Mouse (Mus musculus) forebrain, embryonic 14.5 days (tissue): ENCODE measurements around the gene Cdc37l1. TPM values are rescaled to one million over a fixed set of nuclear protein-coding genes. Genes with fewer than 3 reads are reported as not detected.
A peak's percentile ranks its signal among the peaks of the same experiment; 100 is the strongest.

Source experiments
- ATAC-seq: fragments of 200-750 bp; cut with Nextera tagmentation; 2 replicates; pipeline ENCODE4 v1.8.0; 2017; ENCODE audit warnings: mild to moderate bottlenecking, moderate library complexity
- DNase-seq: peaks from one replicate; pipeline ENCODE4 v3.0.0-alpha.2; 2015; ENCODE audit warnings: low spot score
- H3K27ac ChIP-seq: fragments of 300-500 bp; sonication (generic); 2 replicates; pipeline ENCODE4 v1.5.1; 2014; ENCODE audit warnings: low read depth, mild to moderate bottlenecking, control low read depth, low read length, moderate library complexity
- H3K27me3 ChIP-seq: fragments of 300-500 bp; sonication (generic); replicated peaks from 2 replicates; pipeline ENCODE4 v1.6.1; 2014; ENCODE audit warnings: low read length, control low read depth, mixed read lengths; ENCODE audit not compliant: control insufficient read depth, insufficient read depth
- H3K36me3 ChIP-seq: fragments of 300-500 bp; sonication (generic); 2 replicates; pipeline ENCODE4 v1.6.1; 2014; ENCODE audit warnings: low read length, control low read depth; ENCODE audit not compliant: control insufficient read depth, insufficient read depth
- H3K4me1 ChIP-seq: fragments of 300-500 bp; sonication (generic); 2 replicates; pipeline ENCODE4 v1.6.1; 2014; ENCODE audit warnings: antibody characterized with exemption, low read length, control low read depth; ENCODE audit not compliant: control insufficient read depth, insufficient read depth
- H3K4me2 ChIP-seq: fragments of 300-500 bp; sonication (generic); 2 replicates; pipeline ENCODE4 v1.6.1; 2014; ENCODE audit warnings: mild to moderate bottlenecking, control low read depth, low read length
- H3K4me3 ChIP-seq: fragments of 300-500 bp; sonication (generic); 2 replicates; pipeline ENCODE4 v1.5.1; 2014; ENCODE audit warnings: low read depth, low read length, control low read depth
- H3K9ac ChIP-seq: fragments of 300-500 bp; sonication (generic); 2 replicates; pipeline ENCODE4 v1.6.1; 2014; ENCODE audit warnings: mild to moderate bottlenecking, low read length, control low read depth, moderate library complexity
- H3K9me3 ChIP-seq: fragments of 300-500 bp; sonication (generic); replicated peaks from 2 replicates; pipeline ENCODE4 v1.6.1; 2016; ENCODE audit warnings: low read length, control low read depth, mixed read lengths; ENCODE audit not compliant: control insufficient read depth
- WGBS: fragments of 180-500 bp; shearing (Covaris S2); extraction: QIAGEN DNeasy Blood & Tissue Kit; methylation state at CpG from one replicate; pipeline ENCODE4 v1.1.7; 2014; 5-methylcytosine and 5-hydroxymethylcytosine counted together
- polyA plus RNA-seq: library from polyadenylated mRNA; unstranded; fragments of >200 nt; fragmentation: Nextera tagmentation; extraction: Ambion mirVana; gene quantifications from 2 replicates; pipeline ENCODE4 v1.2.1, GENCODE M21; 2014

Cdc37l1 gene
- polyA plus RNA-seq, 1 experiment from 2014 or later, result 42.0 TPM

DNA sequence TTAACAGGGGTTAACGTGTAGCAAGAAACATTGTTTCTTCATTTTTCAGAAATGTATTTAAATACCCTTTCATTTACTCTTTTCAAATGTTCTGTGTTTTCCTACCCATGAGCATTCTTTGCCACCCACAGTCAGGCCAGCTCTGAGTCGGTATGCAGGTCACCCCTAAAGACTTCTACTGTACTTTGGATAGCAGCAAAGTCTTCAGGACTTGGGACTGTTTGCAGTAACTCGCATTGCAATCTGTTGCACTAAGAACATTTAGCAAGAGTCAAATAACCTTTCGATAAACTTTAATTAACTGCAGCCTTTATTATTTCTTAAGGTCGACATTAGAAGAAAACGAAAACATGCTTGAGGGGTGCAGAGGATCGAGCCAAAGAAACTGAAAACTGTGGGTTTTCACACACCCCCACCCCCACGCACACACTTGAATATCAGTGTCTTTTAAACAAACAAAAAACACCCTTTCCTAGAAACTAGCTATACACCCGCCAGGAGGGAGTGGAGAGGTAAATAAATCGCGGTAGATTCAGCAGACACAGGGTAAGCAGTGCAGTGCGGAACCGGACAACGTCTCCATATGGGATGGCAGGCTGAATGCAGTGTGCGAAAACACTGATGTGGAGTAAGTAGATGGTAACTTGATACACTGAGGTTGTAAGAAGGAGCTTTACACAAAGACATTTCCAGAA lies 56.0 kb downstream of the Cdc37l1 start:
- H3K9ac ChIP-seq, result peak overlapping the region; percentile 43; the same call in 1 of the 2 replicates
- no peaks in the 10 kb centered on the region for H3K27me3 ChIP-seq
- H3K9me3 ChIP-seq, result no peaks in the 10 kb centered on the region
- H3K4me3 ChIP-seq, result peak overlapping the region; percentile 81
- 38% methylated on average over 15 of the region's 15 CpGs for WGBS
- no peak for ATAC-seq
- no peak for DNase-seq
- no peak overlapping the region for H3K27ac ChIP-seq
- no peaks in the 10 kb centered on the region for H3K36me3 ChIP-seq
- H3K4me1 ChIP-seq, result peaks cover 14% of the 10 kb centered on the region
- H3K4me2 ChIP-seq, result peak overlapping the region; percentile 69

DNA sequence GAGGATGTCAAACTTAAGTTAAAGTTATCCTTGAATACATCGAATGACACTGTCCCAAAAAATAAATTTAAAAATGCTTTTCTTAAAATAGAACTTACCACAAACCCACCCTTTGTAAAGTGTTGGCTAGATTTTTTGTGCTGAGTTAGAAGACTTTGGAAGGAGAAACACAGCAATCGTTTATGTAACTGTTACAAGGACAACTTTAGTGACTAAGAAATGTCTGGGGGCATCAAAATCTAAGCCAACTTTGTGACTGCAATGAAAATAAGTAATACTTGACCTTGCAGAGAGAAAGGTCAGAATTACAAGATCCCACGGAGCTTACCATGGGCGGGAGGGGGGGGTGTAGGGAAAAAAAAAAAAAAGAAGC lies 56.8 kb downstream of the Cdc37l1 start:
- Histone ChIP-seq H3K4me1 (peaks cover 14% of the 10 kb centered on the region), H3K9me3 (no peaks in the 10 kb centered on the region), H3K27me3 (no peaks in the 10 kb centered on the region), H3K9ac (peak overlapping the region; percentile 95), H3K36me3 (no peaks in the 10 kb centered on the region), H3K4me3 (peak overlapping the region; percentile 81), H3K27ac (peak overlapping the region; percentile 77; the same call in 1 of the 2 replicates), H3K4me2 (peak overlapping the region; percentile 69)
- 29% methylated on average over 4 of the region's 4 CpGs for WGBS
- ATAC-seq (no peak), DNase-seq (no peak)

DNA sequence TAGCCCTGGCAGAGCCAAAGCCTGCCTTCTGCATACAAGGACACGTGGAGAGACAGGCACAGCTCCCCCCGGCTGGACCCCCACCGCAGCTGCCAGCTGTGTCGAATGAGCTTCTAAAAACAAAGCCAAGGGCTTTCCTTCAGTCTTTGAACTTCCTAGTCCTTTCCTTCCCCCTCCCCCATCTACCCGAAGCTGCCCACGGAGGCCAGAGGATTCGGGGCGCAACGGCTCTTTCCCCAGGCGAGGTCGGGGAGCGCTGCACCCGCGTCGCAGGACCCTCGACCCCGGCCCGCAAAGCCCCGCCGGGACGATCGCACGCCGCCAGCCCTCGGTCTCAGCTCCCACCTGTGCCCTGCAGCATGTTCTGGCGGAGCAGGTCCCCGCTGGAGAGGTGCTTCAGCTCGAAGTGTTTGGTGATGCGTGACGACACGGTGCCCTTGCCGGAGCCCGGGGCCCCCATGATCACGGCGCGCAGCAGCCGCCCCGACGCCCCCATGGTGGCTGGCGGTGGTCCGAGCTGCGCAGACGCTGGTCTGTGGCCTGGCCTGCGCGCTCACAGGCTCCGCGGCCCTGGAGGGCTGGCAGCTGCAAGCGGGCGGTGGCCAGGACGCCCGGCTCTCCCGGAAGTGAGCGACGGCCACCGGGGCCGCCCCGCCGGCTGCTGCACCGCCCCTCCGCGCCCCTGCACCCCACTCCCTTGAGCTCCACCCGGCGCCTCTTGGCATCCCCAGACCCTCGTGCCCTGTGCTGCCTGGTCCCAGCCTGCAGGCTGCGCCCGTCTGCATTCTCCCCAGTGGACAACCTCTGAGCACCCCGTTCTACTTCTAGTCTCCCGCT lies 57.4 kb downstream of the Cdc37l1 start, which contains the start of gene Ak3:
Gene Ak3 (minus strand): TSS at position 628 of the 837 bp plus-strand sequence.
- WGBS, result 1% methylated on average over 58 of the region's 68 CpGs

DNA sequence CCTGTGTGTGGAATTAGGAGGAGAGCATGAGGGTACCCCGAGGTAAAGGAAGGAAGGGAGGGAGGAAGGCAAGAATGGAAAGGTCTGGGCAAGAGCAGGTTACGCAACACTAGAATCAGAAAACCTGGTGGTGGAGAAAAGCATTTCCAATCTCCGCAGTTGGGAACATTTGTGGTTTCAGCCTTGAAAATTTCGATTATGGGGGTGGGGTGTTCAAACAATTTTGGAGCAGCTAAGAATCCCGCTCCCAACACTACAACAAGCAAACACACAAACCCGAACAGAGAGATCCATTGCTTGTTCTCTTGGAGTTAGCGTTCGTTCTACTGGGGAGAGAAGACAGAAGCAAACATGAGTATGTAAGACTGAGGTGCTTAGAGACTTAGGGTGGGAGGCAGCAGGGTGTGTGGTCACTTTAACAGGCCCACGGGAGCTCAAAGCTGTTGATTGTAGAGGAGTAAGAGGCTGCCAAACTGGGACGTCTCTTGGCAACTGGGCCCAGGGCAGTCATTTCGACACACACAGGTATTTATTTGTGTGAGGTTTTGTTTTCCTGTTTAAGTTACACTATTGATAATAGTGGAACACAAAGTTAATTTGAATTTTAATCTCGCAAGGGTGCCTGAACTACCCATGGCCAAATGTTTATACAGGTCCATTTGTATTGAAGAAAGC lies 59.4 kb downstream of the Cdc37l1 start:
- Histone ChIP-seq H3K36me3 (no peaks in the 10 kb centered on the region), H3K9me3 (no peaks in the 10 kb centered on the region), H3K4me2 (no peak overlapping the region), H3K9ac (no peak overlapping the region), H3K4me1 (peaks cover 9% of the 10 kb centered on the region; the same call in 1 of the 2 replicates), H3K4me3 (no peak overlapping the region), H3K27ac (no peak overlapping the region), H3K27me3 (no peaks in the 10 kb centered on the region)
- no peak for DNase-seq
- WGBS, result 73% methylated on average over 12 of the region's 12 CpGs
- no peak for ATAC-seq

More for the DNA sequence above, 57.4 kb downstream of the Cdc37l1 start, which contains the start of gene Ak3:
- peak within 1 kb of the TSS; percentile 95 for H3K9ac ChIP-seq
- DNase-seq, result peak; percentile 73
- H3K4me2 ChIP-seq, result peak within 1 kb of the TSS; percentile 69
- peak within 1 kb of the TSS; percentile 81 for H3K4me3 ChIP-seq
- H3K27ac ChIP-seq, result peak within 1 kb of the TSS; percentile 77
- peak; percentile 90 for ATAC-seq
- H3K36me3 ChIP-seq, result no peaks in the 10 kb centered on the region
- peaks cover 14% of the 10 kb centered on the region for H3K4me1 ChIP-seq
- no peaks in the 10 kb centered on the region for H3K9me3 ChIP-seq
- no peaks in the 10 kb centered on the region for H3K27me3 ChIP-seq

GRCm38 (mm10) chr19:29050186-29050980 lies 60.2 kb downstream of the Cdc37l1 start:
- ATAC-seq (no peak), DNase-seq (no peak)
- Histone ChIP-seq H3K9ac (no peak overlapping the region), H3K4me3 (no peak overlapping the region), H3K4me2 (no peak overlapping the region), H3K27me3 (no peaks in the 10 kb centered on the region), H3K36me3 (no peaks in the 10 kb centered on the region), H3K27ac (no peak overlapping the region), H3K9me3 (no peaks in the 10 kb centered on the region), H3K4me1 (peaks cover 6% of the 10 kb centered on the region; the same call in 1 of the 2 replicates)
- 75% methylated on average over 9 of the region's 9 CpGs for WGBS

DNA sequence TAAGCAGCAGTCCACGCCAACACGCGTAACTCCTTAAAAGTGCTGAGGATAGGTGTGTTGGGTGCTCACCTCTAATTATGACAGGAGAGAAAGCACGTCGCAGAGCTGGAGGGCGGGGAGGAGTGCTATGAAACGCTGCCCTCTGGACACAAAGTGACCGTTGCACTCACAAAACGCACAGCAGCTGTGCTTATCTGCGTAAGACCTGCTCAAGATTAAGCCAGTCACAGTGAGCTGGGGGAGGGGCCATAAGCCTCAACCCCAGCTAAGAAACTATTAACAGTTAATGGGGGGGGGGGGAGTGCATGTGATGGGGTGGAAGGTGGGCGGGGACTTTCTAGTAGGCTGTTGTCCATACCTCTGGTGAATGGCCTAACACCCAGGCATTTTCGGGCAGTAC lies 62.6 kb downstream of the Cdc37l1 start:
- no peak overlapping the region for H3K4me3 ChIP-seq
- WGBS, result 89% methylated on average over 12 of the region's 12 CpGs
- H3K36me3 ChIP-seq, result no peaks in the 10 kb centered on the region
- no peak overlapping the region for H3K9ac ChIP-seq
- no peak overlapping the region for H3K4me2 ChIP-seq
- no peak overlapping the region for H3K27ac ChIP-seq
- no peaks in the 10 kb centered on the region for H3K27me3 ChIP-seq
- ATAC-seq (no peak), DNase-seq (no peak)
- no peaks in the 10 kb centered on the region for H3K4me1 ChIP-seq
- H3K9me3 ChIP-seq, result no peaks in the 10 kb centered on the region

DNA sequence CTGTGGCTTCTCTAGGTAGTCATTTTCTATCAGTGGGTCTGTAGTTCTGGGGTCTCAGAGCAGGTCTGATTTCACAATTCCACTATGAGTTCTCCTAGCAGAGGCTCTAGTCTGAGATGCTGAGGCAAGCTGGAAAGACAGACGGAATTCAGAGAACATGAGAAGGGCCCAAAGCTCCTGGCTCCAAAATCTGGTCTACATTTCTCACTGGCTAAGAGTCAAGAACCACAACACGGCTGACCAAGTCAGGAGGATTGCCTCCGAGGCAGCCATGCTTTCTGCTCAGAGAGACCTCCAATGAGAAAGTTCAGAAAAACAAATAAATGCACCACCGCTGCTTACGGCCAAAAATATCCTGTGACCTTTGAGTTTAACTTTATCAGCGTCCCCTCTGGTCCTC lies 64.4 kb downstream of the Cdc37l1 start:
- no peaks in the 10 kb centered on the region for H3K36me3 ChIP-seq
- no peak for ATAC-seq
- DNase-seq, result no peak
- H3K27ac ChIP-seq, result no peak overlapping the region
- H3K4me1 ChIP-seq, result no peaks in the 10 kb centered on the region
- H3K9me3 ChIP-seq, result no peaks in the 10 kb centered on the region
- 85% methylated on average over 6 of the region's 6 CpGs for WGBS
- no peaks in the 10 kb centered on the region for H3K27me3 ChIP-seq
- no peak overlapping the region for H3K4me2 ChIP-seq
- H3K4me3 ChIP-seq, result no peak overlapping the region
- H3K9ac ChIP-seq, result no peak overlapping the region

DNA sequence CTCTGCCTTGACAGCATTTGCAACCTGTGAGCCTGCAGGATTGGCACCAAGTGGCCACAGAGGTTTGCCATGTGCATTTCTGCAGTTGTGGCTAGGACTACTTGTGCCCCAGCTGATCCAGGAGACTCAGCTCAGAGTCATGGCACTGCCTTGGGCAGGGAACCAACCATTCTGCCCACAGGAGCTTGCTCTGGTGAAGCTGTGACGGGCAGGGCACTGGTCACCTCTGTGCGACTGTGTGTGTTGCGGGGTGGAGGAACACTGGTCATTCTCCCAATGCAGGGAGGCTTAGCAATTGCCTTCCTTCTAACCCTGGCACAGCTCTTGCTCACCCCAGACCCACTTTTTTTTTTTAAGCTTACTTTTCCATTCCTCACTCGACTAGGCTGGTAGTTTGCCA lies 65.3 kb downstream of the Cdc37l1 start:
- Histone ChIP-seq H3K27ac (no peak overlapping the region), H3K27me3 (no peaks in the 10 kb centered on the region), H3K4me2 (no peak overlapping the region), H3K9ac (no peak overlapping the region), H3K4me1 (no peaks in the 10 kb centered on the region), H3K36me3 (no peaks in the 10 kb centered on the region), H3K4me3 (no peak overlapping the region), H3K9me3 (no peaks in the 10 kb centered on the region)
- 80% methylated on average over 4 of the region's 4 CpGs for WGBS
- ATAC-seq, result no peak
- DNase-seq, result no peak
